Mouse (Mus musculus): ENCODE results near the gene Tomm40. TPM values are rescaled to one million over a fixed set of nuclear protein-coding genes. Genes with fewer than 3 reads are reported as not detected.

Tomm40 gene
- polyA plus RNA-seq, 2 experiments: 101 to 124 TPM

GRCm38 (mm10) chr7:19738771-19739170, 23.5 kb upstream of the Tomm40 start:
- ATAC-seq (ENCODE audit: low FRiP score, low read depth): no peak
- Histone ChIP-seq H3K9me3 (ENCODE audit: control insufficient read depth, low read length) (no peaks in the 10 kb centered on the region), H3K4me1 (ENCODE audit: control insufficient read depth, insufficient read depth, low read length) (peaks cover 4% of the 10 kb centered on the region; the same call in 1 of the 2 replicates), H3K4me2 (replicated peaks; ENCODE audit: low read depth, low read length, severe bottlenecking) (no peak overlapping the region), H3K27ac (replicated peaks; ENCODE audit: low read depth, low read length) (no peak overlapping the region), H3K9ac (ENCODE audit: low read depth, low read length, severe bottlenecking) (no peak overlapping the region), H3K27me3 (ENCODE audit: control insufficient read depth, insufficient read depth, low read length) (no peaks in the 10 kb centered on the region), H3K36me3 (ENCODE audit: control insufficient read depth, insufficient read depth, low read length) (peaks cover 39% of the 10 kb centered on the region), H3K4me3 (replicated peaks; ENCODE audit: low read length) (no peak overlapping the region)
- TF ChIP-seq POLR2A (IDR thresholded peaks at IDR 0.05; ENCODE audit: borderline replicate concordance, extremely low read depth, insufficient read depth, insufficient read length): no peak
- WGBS: 87% methylated on average over 3 of the region's 3 CpGs
- DNase-seq (ENCODE audit: low spot score): no peak

GRCm38 (mm10) chr7:19736389-19737057, 21.3 kb upstream of the Tomm40 start:
- WGBS: 89% methylated on average over 15 of the region's 16 CpGs
- Histone ChIP-seq H3K9ac (ENCODE audit: low read depth, low read length, severe bottlenecking) (no peak overlapping the region), H3K36me3 (ENCODE audit: control insufficient read depth, insufficient read depth, low read length) (peaks cover 50% of the 10 kb centered on the region), H3K4me2 (replicated peaks; ENCODE audit: low read depth, low read length, severe bottlenecking) (no peak overlapping the region), H3K27ac (replicated peaks; ENCODE audit: low read depth, low read length) (no peak overlapping the region), H3K4me3 (replicated peaks; ENCODE audit: low read length) (no peak overlapping the region), H3K9me3 (ENCODE audit: control insufficient read depth, low read length) (no peaks in the 10 kb centered on the region), H3K4me1 (ENCODE audit: control insufficient read depth, insufficient read depth, low read length) (no peaks in the 10 kb centered on the region), H3K27me3 (ENCODE audit: control insufficient read depth, insufficient read depth, low read length) (no peaks in the 10 kb centered on the region)
- TF ChIP-seq POLR2A (IDR thresholded peaks at IDR 0.05; ENCODE audit: borderline replicate concordance, extremely low read depth, insufficient read depth, insufficient read length): no peak
- DNase-seq (ENCODE audit: low spot score) (no peak), ATAC-seq (ENCODE audit: low FRiP score, low read depth) (no peak)

- WGBS: 87% methylated on average over 10 of the region's 10 CpGs
- Histone ChIP-seq H3K27ac (replicated peaks; ENCODE audit: low read depth, low read length) (no peak overlapping the region), H3K36me3 (ENCODE audit: control insufficient read depth, insufficient read depth, low read length) (peaks cover 73% of the 10 kb centered on the region), H3K4me2 (replicated peaks; ENCODE audit: low read depth, low read length, severe bottlenecking) (no peak overlapping the region), H3K4me3 (replicated peaks; ENCODE audit: low read length) (no peak overlapping the region), H3K4me1 (ENCODE audit: control insufficient read depth, insufficient read depth, low read length) (no peaks in the 10 kb centered on the region), H3K9me3 (ENCODE audit: control insufficient read depth, low read length) (no peaks in the 10 kb centered on the region), H3K27me3 (ENCODE audit: control insufficient read depth, insufficient read depth, low read length) (no peaks in the 10 kb centered on the region), H3K9ac (ENCODE audit: low read depth, low read length, severe bottlenecking) (no peak overlapping the region)
- no peak for TF ChIP-seq POLR2A (IDR thresholded peaks at IDR 0.05; ENCODE audit: borderline replicate concordance, extremely low read depth, insufficient read depth, insufficient read length)
- ATAC-seq (ENCODE audit: low FRiP score, low read depth) (no peak), DNase-seq (ENCODE audit: low spot score) (no peak)
These were observed 19.0 kb upstream of the Tomm40 start for GRCm38 (mm10) chr7:19734178-19734666.

- H3K4me2 ChIP-seq (replicated peaks; ENCODE audit: low read depth, low read length, severe bottlenecking): no peak overlapping the region
- 0 out of 2 replicates have a peak, but pooled peaks cover under 1% of the 10 kb centered on the region for H3K9me3 ChIP-seq (ENCODE audit: control insufficient read depth, low read length)
- H3K27me3 ChIP-seq (ENCODE audit: control insufficient read depth, insufficient read depth, low read length): no peaks in the 10 kb centered on the region
- ATAC-seq (ENCODE audit: low FRiP score, low read depth): no peak
- no peak overlapping the region for H3K27ac ChIP-seq (replicated peaks; ENCODE audit: low read depth, low read length)
- peaks cover 88% of the 10 kb centered on the region for H3K36me3 ChIP-seq (ENCODE audit: control insufficient read depth, insufficient read depth, low read length)
- no peaks in the 10 kb centered on the region for H3K4me1 ChIP-seq (ENCODE audit: control insufficient read depth, insufficient read depth, low read length)
- 82% methylated on average over 4 of the region's 4 CpGs for WGBS
- no peak overlapping the region for H3K4me3 ChIP-seq (replicated peaks; ENCODE audit: low read length)
- TF ChIP-seq POLR2A (IDR thresholded peaks at IDR 0.05; ENCODE audit: borderline replicate concordance, extremely low read depth, insufficient read depth, insufficient read length): no peak
- no peak overlapping the region for H3K9ac ChIP-seq (ENCODE audit: low read depth, low read length, severe bottlenecking)
- no peak for DNase-seq (ENCODE audit: low spot score)
These were observed 11.3 kb upstream of the Tomm40 start for GRCm38 (mm10) chr7:19726541-19726940.

- Histone ChIP-seq H3K9me3 (ENCODE audit: control insufficient read depth, low read length) (peaks cover 11% of the 10 kb centered on the region), H3K4me2 (replicated peaks; ENCODE audit: low read depth, low read length, severe bottlenecking) (no peak overlapping the region), H3K27ac (replicated peaks; ENCODE audit: low read depth, low read length) (no peak overlapping the region), H3K36me3 (ENCODE audit: control insufficient read depth, insufficient read depth, low read length) (peaks cover 80% of the 10 kb centered on the region), H3K4me1 (ENCODE audit: control insufficient read depth, insufficient read depth, low read length) (no peaks in the 10 kb centered on the region), H3K27me3 (ENCODE audit: control insufficient read depth, insufficient read depth, low read length) (no peaks in the 10 kb centered on the region), H3K9ac (ENCODE audit: low read depth, low read length, severe bottlenecking) (no peak overlapping the region), H3K4me3 (replicated peaks; ENCODE audit: low read length) (no peak overlapping the region)
- ATAC-seq (ENCODE audit: low FRiP score, low read depth): no peak
- DNase-seq (ENCODE audit: low spot score): no peak
- TF ChIP-seq POLR2A (IDR thresholded peaks at IDR 0.05; ENCODE audit: borderline replicate concordance, extremely low read depth, insufficient read depth, insufficient read length): no peak
- WGBS: 96% methylated on average over 12 of the region's 12 CpGs
These were observed 8.9 kb upstream of the Tomm40 start for GRCm38 (mm10) chr7:19724167-19724566.
